Mouse (Mus musculus) common myeloid progenitor, adult 5-6 weeks (primary cell): ENCODE results near the gene Sept5. TPM values are rescaled to one million over a fixed set of nuclear protein-coding genes. Genes with fewer than 3 reads are reported as not detected.
A peak's percentile ranks its signal among the peaks of the same experiment; 100 is the strongest.

Source experiments
- ATAC-seq: replicated peaks from 2 replicates; pipeline ENCODE4 v1.8.0; 2016; ENCODE audit warnings: low read depth, mild to moderate bottlenecking, moderate TSS enrichment, inconsistent platforms; ENCODE audit not compliant: poor library complexity, severe bottlenecking
- total RNA-seq: library from RNA; stranded (forward); fragments of 200-1000, 187-1606 nt; gene quantifications from 2 replicates; pipeline ENCODE4 v1.2.3, GENCODE M21; 2017

The Sept5 gene
- total RNA-seq, 1 experiment from 2014 or later = 0.37 TPM

DNA sequence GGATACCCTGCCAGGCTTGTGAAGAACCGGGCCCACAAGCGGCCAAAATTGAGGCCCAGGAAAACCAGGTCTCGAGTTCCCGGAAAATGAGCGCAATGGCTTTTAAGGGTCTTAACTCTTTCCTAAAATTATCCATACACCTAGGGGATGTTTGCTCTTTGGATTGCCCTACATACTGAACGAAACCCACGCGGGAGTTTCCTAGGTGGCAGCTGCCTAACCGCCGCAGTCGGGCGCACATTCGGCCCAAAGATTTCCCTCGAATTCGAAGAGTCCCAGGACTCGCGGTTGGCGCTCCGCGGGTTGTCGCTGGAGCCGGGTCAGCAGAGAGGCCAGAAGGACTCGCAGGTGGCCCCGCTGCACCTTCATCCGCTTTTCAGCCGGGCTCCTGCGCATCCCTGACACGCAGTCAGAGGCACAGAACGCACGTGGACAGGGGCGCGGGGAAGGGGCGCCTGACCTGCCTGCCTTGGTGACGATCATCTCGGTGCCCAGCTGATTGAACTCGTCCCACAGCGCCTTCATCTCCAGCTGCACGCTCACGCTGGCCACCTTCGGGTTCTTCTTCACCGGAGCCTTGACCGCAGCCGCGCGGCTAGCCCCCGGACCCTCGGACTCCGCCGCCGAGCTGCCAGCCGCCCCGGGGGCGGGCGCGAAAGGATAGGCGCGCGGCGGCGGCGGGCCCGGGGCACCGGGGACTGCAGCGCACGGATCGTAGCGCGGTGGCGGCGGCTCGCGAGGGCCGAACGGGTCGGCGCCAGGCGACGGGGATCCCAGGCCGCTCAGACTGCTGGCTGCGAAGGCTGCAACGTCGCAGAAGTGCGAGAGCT, 43.5 kb downstream of the Sept5 start:
- ATAC-seq = no peak

DNA sequence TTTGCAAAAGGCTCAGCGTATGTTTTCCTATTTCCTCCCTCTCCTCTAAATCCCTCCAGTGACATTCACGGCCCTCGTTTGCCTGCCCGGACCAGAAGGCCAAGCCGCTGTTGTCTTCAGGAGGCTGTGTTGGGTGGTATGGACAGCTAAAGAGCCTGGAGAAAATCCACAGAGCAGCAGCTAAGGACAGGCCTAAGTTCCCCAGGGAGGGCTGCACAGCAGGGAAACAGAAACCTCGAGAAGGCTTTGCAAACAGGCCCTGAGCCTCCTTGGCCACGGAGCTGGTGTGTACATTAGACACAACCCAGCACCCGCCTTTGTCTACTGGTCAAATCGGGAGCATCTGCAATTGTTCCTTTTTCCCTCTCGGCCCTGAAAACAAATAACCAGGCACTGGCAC, 44.1 kb downstream of the Sept5 start:
- ATAC-seq = no peak

DNA sequence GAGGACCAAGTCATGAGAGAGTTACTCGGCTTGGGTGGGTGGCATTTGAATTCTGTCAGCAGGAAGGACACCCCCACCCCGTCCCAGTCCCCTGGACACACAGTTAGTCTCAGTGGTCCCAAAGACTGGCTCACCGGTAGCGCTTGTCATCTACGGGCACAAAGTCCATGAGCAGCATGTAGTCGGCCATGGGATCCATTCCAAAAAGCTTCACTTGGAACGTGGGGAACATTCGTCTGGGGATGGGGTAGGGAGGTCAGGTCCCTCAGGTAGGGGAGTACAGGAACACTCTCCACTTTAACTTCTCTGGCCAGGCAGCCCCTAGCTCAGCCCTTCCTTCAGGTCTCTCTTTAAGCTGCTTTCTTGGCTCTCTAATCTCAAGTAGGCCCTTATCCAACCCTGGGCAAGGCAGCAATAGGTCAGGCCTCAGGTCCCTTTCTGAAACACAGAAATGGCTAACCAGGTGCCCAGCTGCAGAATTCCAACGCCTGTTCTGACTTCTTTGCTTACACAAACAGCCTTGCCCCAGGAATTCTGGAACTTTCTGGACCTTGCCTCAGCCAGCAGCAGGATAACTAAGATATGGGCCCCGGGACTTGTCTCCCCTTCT, 44.7 kb downstream of the Sept5 start:
- ATAC-seq = no peak

GRCm38 (mm10) chr16:18583673-18584357, 45.9 kb downstream of the Sept5 start:
- no peak for ATAC-seq

GRCm38 (mm10) chr16:18583169-18583568, 46.6 kb downstream of the Sept5 start:
- ATAC-seq = no peak

DNA sequence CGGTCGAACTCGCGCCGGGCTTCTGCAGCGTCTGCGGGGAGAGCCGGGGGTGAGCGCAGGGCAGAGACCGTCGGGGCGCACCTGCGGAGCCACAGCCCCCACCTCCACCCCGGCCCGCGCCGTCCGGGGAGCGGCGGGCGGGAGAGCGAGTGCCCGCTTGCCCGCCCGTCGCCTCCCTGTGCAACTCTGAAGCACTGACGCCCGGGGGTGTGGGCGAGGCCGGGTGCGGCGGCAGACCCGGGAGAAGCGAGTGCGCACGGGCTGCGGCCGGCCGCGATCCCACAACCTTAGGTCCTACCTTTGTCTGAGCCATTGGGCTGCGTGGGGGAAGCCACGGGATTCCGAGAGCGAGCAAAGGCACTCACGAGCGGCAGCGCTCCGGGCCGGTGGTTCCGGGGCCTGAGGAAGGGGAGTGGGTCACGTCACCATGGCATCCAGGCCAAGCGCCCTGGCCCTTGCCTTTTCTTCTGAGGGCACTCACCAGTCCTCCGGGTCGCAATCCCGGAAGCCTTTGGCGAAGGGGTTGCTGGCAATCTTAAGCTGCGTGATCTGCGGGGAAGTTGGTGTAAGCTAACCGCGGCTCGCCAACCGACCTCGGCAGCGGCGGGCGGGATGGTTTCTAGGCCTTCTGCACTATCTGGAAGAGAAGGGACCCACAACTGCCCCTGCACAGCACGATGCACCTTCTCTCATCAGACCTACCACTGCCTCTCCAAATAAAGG, 47.2 kb downstream of the Sept5 start:
- ATAC-seq = no peak; the same call in 1 of the 2 replicates

- peak; percentile 22; the same call in 1 of the 2 replicates for ATAC-seq
Measured at GRCm38 (mm10) chr16:18581623-18582205, 48.0 kb downstream of the Sept5 start.

DNA sequence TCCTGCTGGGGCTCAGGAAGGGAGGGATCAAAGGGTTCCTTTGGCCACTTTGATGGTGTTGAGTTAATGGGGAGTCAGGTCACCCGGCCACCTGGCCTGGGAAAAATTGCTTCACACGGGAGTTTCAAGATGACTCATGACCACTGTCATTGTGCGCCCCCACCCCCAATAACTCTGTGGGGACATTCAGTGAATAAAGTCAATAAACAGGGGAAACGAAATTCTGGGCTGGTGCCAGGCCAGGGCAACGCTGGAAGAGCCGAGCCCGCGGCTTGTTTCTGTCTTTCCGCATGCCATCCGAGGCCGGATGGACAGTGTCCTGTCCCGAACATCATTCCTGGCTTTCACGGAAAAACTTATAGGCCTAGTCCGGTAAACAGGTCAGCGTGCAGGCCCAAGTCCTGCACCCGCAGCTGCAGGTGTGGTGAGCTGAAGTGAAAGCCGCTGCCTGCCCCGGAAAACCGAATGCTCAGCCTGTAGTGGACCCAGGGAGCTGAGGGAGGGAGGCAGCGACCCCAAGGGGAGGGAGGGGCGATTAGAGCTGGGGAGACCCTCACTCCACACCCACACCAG, 48.6 kb downstream of the Sept5 start:
- no peak for ATAC-seq

GRCm38 (mm10) chr16:18580389-18580788, 49.4 kb downstream of the Sept5 start:
- no peak for ATAC-seq

GRCm38 (mm10) chr16:18577599-18578160, 52.1 kb downstream of the Sept5 start:
- peak; percentile 66 for ATAC-seq

GRCm38 (mm10) chr16:18577071-18577470, 52.7 kb downstream of the Sept5 start:
- ATAC-seq = no peak

DNA sequence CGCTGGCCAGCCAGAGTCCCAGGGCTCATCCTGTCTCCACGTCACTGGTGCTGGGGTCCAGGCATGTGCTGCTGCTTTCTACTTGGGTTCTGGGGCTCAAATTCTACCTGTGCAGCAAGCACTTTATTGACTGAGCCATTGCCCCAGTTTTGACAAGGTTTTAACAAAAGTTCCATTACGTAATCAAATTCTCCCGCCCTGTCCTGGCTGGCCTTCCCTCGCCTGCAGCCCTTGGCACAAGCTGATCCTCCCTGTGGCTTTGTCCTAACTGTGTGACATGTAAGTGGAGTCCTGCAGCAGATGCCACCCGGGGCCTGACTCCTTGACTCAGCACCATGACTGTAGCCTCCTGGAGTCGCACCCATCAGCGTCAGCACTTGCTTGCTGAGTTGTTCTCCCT, 55.6 kb downstream of the Sept5 start:
- no peak for ATAC-seq

Other genes starting within 250 kb of the Sept5 start
- 50.3 and 66.4 TPM in 2 replicates for gene Txnrd2, start 203.6 kb downstream of the Sept5 start, total RNA-seq
- gene Comt, start 203.1 kb downstream of the Sept5 start, total RNA-seq = 38.2 and 44.2 TPM in 2 replicates
- 4.5 and 5.0 TPM in 2 replicates for gene Gnb1l, start 131.2 kb downstream of the Sept5 start, total RNA-seq
- 0.49 and 5.9 TPM in 2 replicates for gene Rtl10, start 131.1 kb downstream of the Sept5 start, total RNA-seq
- gene Tbx1, start 39.3 kb downstream of the Sept5 start, total RNA-seq = not detected in 2 replicates
- 7.3 and 12.1 TPM in 2 replicates for gene Gp1bb, start 7.6 kb downstream of the Sept5 start, total RNA-seq
- gene Gm49601, start 3.5 kb downstream of the Sept5 start, total RNA-seq = 1.8 TPM in 1 of 2 replicates, not detected in the other
- not detected in 2 replicates for gene Cldn5, start 146.9 kb upstream of the Sept5 start, total RNA-seq
- gene Ufd1, start 181.8 kb upstream of the Sept5 start, total RNA-seq = 48.2 and 70.9 TPM in 2 replicates
- gene Cdc45, start 182.0 kb upstream of the Sept5 start, total RNA-seq = 63.1 and 65.1 TPM in 2 replicates
- gene 2510002D24Rik, start 206.6 kb upstream of the Sept5 start, total RNA-seq = 26.1 and 34.9 TPM in 2 replicates
- gene Gm28539, start 206.6 kb upstream of the Sept5 start, total RNA-seq = not detected in 2 replicates
- gene Mrpl40, start 246.9 kb upstream of the Sept5 start, total RNA-seq = 105 and 109 TPM in 2 replicates
- gene Hira, start 247.1 kb upstream of the Sept5 start, total RNA-seq = 95.4 and 106 TPM in 2 replicates